Mouse (Mus musculus) 3T3-L1 (cell line): Measurements from ENCODE around the gene Lclat1.
"Not testable (repeated sequence)": the region's sequence is repeated elsewhere in the genome, so short reads cannot be mapped to it uniquely, and the experiment has no call there.

Experiments used
- DNase-seq: peaks from one replicate; pipeline ENCODE4 v3.0.0-alpha.2; 2015; ENCODE audit warnings: low read depth, low spot score

The Lclat1 gene

GRCm38 (mm10) chr17:73237178-73237853 lies 129.5 kb downstream of the Lclat1 start:
- DNase-seq: peak; percentile 82

- DNase-seq: no peak
Observed at GRCm38 (mm10) chr17:73238501-73238900, 130.7 kb downstream of the Lclat1 start.

- DNase-seq: no peak
Observed at GRCm38 (mm10) chr17:73241085-73241848, 133.5 kb downstream of the Lclat1 start.

DNA sequence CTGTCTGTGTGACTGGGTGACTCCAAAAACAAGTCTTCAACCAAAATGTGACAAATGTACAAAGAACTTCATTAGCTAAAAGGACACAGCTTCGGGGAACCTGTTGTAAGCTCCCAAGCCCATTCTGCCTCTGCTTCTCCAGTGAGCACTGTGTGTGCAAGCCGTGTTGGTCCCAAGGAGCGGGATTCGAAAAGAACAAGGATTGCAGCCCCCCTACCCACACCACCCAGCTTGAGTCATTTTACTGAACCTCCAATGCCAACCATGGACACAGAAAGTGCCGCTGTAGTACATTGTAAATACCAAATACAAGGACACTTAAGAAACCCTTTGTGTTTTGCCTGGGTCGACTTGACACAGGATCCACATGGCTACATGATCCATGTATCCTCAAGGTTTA lies 135.9 kb downstream of the Lclat1 start:
- DNase-seq: no peak

- DNase-seq: no peak
Observed at GRCm38 (mm10) chr17:73244596-73244995, 136.8 kb downstream of the Lclat1 start.

DNA sequence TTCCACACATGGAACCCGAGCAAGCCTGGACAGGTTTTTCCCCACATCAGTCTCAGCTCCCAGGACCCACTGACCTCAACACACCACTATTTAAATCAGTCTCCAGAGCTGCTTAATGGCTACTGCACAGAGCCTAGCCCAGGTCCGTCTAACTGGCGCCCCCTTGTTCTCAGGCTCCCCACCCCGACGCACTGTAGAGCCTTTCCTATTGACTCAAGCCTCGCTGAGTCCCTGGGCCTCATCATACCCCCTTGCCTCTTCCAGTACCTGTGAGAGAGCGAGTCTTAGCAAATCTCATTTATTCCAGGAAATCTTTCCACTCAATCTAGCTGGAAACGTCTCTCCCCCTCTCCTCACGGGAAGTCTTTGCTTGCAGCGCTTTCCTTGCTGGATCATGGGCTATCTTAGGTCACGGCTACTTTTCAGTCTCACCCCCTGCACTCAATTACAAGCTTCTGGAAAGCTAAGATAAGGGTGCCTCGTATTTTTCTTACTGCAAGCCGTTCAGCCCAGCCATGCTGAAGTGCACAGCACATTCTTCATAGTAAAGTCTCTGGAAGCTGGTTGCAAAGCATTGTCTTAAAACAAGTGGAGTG lies 137.4 kb downstream of the Lclat1 start:
- no peak for DNase-seq

GRCm38 (mm10) chr17:73246036-73246435 lies 138.3 kb downstream of the Lclat1 start:
- peak; percentile 69 for DNase-seq

- DNase-seq: peak; percentile 30
Observed at GRCm38 (mm10) chr17:73246926-73247325, 139.1 kb downstream of the Lclat1 start.

DNA sequence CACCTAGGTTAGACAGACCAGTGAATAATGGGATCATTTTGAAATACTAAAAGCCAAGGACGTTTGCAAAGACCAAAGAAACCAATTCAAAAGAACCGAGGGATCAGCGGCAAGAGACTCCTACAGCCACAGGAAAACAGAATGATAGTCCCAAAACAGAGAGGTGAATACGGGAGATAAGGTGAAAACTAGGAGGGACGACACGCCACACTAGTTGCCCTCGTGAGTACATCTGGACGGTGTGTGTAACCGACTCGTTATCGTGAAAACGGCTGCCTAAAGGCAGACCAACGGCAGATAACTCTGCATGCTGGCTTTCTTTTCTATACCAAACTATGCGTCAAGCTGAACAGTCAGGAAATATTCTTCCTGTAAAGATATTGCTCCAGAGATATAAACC lies 140.0 kb downstream of the Lclat1 start:
- DNase-seq: no peak

- peak; percentile 77 for DNase-seq
Observed at GRCm38 (mm10) chr17:73250488-73251141, 142.8 kb downstream of the Lclat1 start.

DNA sequence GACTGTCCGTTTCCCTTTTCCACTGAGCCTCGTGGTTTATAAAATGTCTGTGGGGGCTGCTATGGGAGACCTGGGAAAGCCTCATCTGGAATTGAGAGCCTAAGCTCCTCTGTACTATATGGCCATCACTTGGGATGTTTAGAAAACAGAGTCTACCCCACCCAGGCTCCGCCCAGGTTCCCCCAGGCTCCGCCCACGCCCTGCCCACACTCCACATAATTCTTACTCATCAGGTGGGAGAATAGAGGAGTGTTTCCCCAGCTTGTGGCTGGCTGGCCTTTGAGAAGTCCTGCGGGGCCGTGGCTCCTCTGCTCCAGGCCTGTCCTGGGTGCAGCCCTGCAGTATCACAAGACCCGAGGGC lies 143.3 kb downstream of the Lclat1 start:
- peak; percentile 89 for DNase-seq

DNA sequence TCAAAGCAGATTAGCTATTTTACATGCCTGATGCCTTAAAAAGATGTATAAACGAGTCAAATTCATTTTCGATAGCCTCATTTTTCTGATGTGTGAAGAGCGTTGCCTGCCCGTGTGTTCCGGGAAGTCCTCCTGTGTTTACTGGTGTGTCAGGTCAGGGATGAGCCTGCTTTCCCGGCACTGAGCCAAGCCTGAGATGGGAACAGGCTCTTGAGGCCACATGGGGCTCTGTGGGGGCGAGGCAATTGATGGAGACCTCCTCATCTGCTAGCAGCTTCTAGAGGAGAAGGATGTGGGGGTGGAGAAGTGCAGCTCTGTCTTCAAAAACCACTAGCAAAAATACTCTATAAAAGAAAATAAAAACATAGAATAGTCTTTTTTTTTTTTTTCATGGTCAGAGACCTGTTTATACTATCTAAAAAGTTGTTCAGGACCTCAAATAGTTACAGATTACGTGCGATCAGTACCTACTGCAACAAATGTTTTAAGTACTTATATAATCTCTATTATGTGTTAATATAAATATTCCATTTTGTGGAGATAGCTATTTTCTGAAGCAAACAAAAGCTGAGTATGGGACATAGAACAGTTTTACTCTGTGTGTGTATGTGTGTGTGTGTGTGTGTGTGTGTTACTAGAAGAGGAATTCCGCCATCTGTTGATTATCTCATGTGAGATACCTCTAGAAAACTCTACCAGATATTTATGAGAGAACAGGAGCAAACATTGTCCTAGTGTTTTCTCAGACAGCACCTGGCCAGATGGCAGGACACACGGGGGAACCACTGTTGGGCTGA lies 144.2 kb downstream of the Lclat1 start:
- DNase-seq: peak; percentile 75

- peak; percentile 96 for DNase-seq
Observed at GRCm38 (mm10) chr17:73253291-73253969, 145.6 kb downstream of the Lclat1 start.

- DNase-seq: no peak
Observed at GRCm38 (mm10) chr17:73255801-73256200, 148.0 kb downstream of the Lclat1 start.

- peak; percentile 53 for DNase-seq
Observed at GRCm38 (mm10) chr17:73258620-73259019, 150.8 kb downstream of the Lclat1 start.

GRCm38 (mm10) chr17:73259258-73259657 lies 151.5 kb downstream of the Lclat1 start:
- not testable (repeated sequence) for DNase-seq

GRCm38 (mm10) chr17:73262558-73262957 lies 154.8 kb downstream of the Lclat1 start:
- no peak for DNase-seq

- peak; percentile 100 for DNase-seq
Observed at GRCm38 (mm10) chr17:73263077-73263501, 155.3 kb downstream of the Lclat1 start.

GRCm38 (mm10) chr17:73270871-73271796 lies 163.3 kb downstream of the Lclat1 start:
- no peak for DNase-seq
